Mouse (Mus musculus) ES-E14 (cell line): ENCODE data around the gene Jpt2. TPM values are rescaled to one million over a fixed set of nuclear protein-coding genes. Genes with fewer than 3 reads are reported as not detected.

Experiments used
- DNase-seq: peaks from one replicate; pipeline ENCODE4 v3.0.0-alpha.2; 2013; ENCODE audit warnings: low read depth, low spot score
- H3K27ac ChIP-seq: 2 replicates; pipeline ENCODE4 v1.5.1; 2012; ENCODE audit warnings: low read depth, mild to moderate bottlenecking, low read length, moderate library complexity, mixed read lengths; ENCODE audit not compliant: poor library complexity, insufficient read depth, severe bottlenecking
- H3K36me3 ChIP-seq: 2 replicates; pipeline ENCODE4 v1.6.1; 2012; ENCODE audit warnings: mild to moderate bottlenecking, low read length, moderate library complexity, mixed read lengths; ENCODE audit not compliant: control insufficient read depth, poor library complexity, insufficient read depth, severe bottlenecking
- H3K4me1 ChIP-seq, 2 experiments: fragments of 150-350 bp in 1 of 2; sonication (generic) in 1 of 2; 2 replicates each; pipeline ENCODE4 v1.6.1; 2012; ENCODE audit warnings: low read length in 2 of 2, mild to moderate bottlenecking in 1 of 2, mixed read lengths in 1 of 2; ENCODE audit not compliant: control insufficient read depth in 2 of 2, insufficient read depth in 2 of 2, poor library complexity in 1 of 2
- H3K4me3 ChIP-seq, 2 experiments: fragments of 150-350 bp in 1 of 2; sonication (generic) in 1 of 2; 2 replicates each; pipeline ENCODE4 v1.5.1; 2012; ENCODE audit warnings: low read length in 2 of 2, low read depth in 1 of 2, mild to moderate bottlenecking in 1 of 2, mixed read lengths in 1 of 2; ENCODE audit not compliant: insufficient read depth in 1 of 2, poor library complexity in 1 of 2, severe bottlenecking in 1 of 2
- H3K9ac ChIP-seq: 2 replicates; pipeline ENCODE4 v1.6.1; 2012; ENCODE audit warnings: low read depth, mild to moderate bottlenecking, low read length, mixed read lengths; ENCODE audit not compliant: poor library complexity, insufficient read depth, severe bottlenecking
- H3K9me3 ChIP-seq: fragments of 150-350 bp; sonication (generic); 2 replicates; pipeline ENCODE4 v1.6.1; 2012; ENCODE audit warnings: low read depth, mild to moderate bottlenecking, low read length; ENCODE audit not compliant: control insufficient read depth, insufficient read depth
- CHD2 ChIP-seq: IDR thresholded peaks from 2 replicates; pipeline ENCODE4 v1.6.1; 2014; ENCODE audit warnings: mild to moderate bottlenecking, low read depth, low read length, inconsistent platforms
- HCFC1 ChIP-seq: IDR thresholded peaks from 2 replicates; pipeline ENCODE4 v1.6.1; 2012; ENCODE audit warnings: low read length, inconsistent platforms, borderline replicate concordance; ENCODE audit not compliant: insufficient read depth
- MAFK ChIP-seq: IDR thresholded peaks from 2 replicates; pipeline ENCODE4 v1.6.1; 2014; ENCODE audit warnings: mild to moderate bottlenecking, low read depth, low read length, inconsistent platforms; ENCODE audit not compliant: insufficient read depth
- ZC3H11A ChIP-seq: IDR thresholded peaks from 2 replicates; pipeline ENCODE4 v1.6.1; 2012; ENCODE audit warnings: low read depth, mild to moderate bottlenecking, inconsistent platforms, low read length, borderline replicate concordance
- ZNF384 ChIP-seq: IDR thresholded peaks from 2 replicates; pipeline ENCODE4 v1.6.1; 2012; ENCODE audit warnings: low read depth, low read length, inconsistent platforms
- in situ Hi-C, 2 experiments: fragments of 600-800 bp; cut with MboI; formaldehyde crosslinking; loops; one replicate each; pipeline ENCODE4 v1.15.1; 2025; ENCODE audit warnings: low sequenced_read_pairs in 2 of 2, inconsistent platforms in 1 of 2; ENCODE audit not compliant: unreplicated experiment in 2 of 2
- total RNA-seq: library from RNA; depleted of rRNA; stranded (reverse); fragments of 300-350 nt; gene quantifications from 2 replicates; pipeline ENCODE4 v1.2.3, GENCODE M21; 2012

The Jpt2 gene
- total RNA-seq, 1 experiment, result 105 TPM

DNA sequence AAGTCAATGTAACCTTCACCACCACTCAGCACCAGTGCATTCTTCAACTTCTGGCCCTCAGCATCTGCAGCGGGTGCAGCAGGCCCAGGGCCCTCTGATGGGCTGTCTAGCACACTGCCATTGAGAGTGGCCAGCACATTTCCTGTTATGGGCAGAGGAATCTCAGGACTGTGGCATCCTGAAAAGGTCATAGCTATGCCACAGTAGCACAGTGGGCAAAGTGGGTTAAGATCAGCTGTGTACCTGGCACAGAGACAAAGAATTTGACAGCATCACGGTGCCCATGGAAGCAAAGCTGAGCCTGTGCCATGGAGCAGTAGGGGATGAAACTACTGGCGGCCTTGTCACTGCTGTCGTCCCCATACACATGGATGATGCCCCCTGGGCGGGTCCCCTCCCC, 61.3 kb downstream of the Jpt2 start:
- DNase-seq, result no peak
- no peaks in the 10 kb centered on the region for H3K9me3 ChIP-seq
- peaks cover 41% of the 10 kb centered on the region for H3K36me3 ChIP-seq
- H3K4me3 ChIP-seq, result no peak overlapping the region
- H3K27ac ChIP-seq, result no peak overlapping the region
- no peak overlapping the region for H3K9ac ChIP-seq
- H3K4me1 ChIP-seq, result peaks cover 0 to 15% of the 10 kb centered on the region in 2 experiments; a peak in 2 of 4 replicates
- in situ Hi-C loops, result no loop called here
- no peak for TF ChIP-seq ZC3H11A
- TF ChIP-seq MAFK, result no peak
- TF ChIP-seq CHD2, result no peak
- no peak for TF ChIP-seq ZNF384
- no peak for TF ChIP-seq HCFC1

DNA sequence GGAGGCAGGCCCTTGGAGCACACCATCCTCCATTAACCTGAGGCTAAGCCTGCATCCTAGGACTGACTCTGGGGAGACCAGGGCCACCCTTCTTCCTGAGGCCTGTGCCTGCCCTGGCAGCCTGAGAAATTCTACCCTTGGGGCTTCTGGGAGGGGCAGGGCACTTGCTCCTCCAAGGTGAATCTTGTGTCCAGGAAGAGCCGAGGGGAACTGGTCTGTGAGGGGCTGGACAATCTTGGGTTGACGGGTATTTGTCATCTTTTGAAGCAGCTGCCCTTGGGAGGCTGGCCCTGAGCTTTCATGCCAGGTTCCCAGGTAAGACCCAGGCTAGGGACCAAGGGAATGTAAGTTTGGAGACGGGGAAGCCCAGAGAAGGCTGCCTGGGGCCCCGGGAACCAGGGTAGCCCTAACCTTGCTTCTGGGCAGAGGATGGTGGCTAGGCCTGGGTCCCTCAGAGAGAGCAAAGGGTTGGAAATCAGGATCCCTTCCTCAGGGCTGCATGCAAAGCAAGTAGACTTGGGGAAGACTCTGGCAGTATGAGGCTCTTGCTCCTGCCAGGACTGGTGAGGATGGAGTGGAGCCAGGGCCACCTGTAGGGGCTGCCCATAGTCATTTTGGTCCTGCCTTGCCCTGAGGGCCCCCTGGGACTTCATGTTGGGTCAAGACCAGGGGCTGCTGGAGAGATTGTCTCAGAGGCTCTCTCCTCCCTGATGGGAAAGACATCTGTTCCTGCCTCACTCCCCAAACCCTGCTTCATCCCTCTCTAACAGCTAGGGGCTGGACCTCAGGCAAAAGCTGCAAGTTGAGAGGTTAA, 62.2 kb downstream of the Jpt2 start:
- TF ChIP-seq MAFK (no peak), CHD2 (no peak), ZC3H11A (no peak), ZNF384 (no peak), HCFC1 (no peak)
- Histone ChIP-seq H3K4me1 (peaks cover 0 to 14% of the 10 kb centered on the region in 2 experiments; a peak in 2 of 4 replicates), H3K36me3 (peaks cover 45% of the 10 kb centered on the region), H3K27ac (no peak overlapping the region), H3K4me3 (no peak overlapping the region), H3K9me3 (no peaks in the 10 kb centered on the region), H3K9ac (no peak overlapping the region)
- DNase-seq, result no peak
- in situ Hi-C loops, result no loop called here

DNA sequence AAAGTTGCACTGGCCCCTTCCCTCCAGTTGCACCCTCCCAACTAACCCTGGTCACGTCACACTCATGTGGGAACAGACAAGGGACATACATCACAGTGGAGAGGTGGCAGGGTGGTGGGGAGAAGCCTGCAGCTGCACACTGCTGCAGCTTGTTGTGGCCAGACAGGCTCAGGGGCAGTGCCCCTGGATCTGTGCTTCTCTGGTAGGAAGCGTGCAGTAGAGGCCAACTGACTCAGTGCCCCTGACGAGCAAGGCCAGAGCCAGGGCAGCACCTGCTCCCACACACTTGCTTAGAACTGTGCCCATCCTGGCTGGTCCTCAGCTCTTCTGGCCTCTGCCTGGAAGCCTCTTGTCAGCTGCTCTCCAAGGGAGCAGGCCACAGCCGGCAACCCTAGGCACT, 62.9 kb downstream of the Jpt2 start:
- peaks cover 52% of the 10 kb centered on the region for H3K36me3 ChIP-seq
- no peak for DNase-seq
- H3K4me3 ChIP-seq, result 0 out of 4 replicates have a peak overlapping the region, but pooled peaks of 1 of the 2 experiments have one; percentile 83
- in situ Hi-C loops, result no loop called here
- no peak overlapping the region for H3K27ac ChIP-seq
- peaks cover 0 to 14% of the 10 kb centered on the region in 2 experiments; a peak in 2 of 4 replicates for H3K4me1 ChIP-seq
- no peak overlapping the region for H3K9ac ChIP-seq
- H3K9me3 ChIP-seq, result no peaks in the 10 kb centered on the region
- no peak for TF ChIP-seq ZC3H11A

DNA sequence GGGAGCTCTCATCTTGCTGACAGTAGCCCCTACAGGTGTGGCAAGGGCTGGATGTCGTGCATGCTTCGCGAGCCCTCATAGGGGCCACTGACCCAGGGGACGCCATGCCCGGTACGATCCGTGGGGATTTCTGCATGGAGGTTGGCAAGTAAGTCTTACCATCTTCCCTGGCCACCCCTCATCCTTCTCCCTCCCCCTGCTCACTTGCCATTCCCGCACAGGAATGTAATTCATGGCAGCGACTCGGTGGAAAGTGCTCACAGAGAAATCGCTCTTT, 63.6 kb downstream of the Jpt2 start:
- Histone ChIP-seq H3K27ac (no peak overlapping the region), H3K4me1 (peaks cover 0 to 14% of the 10 kb centered on the region in 2 experiments; a peak in 2 of 4 replicates), H3K9ac (peak overlapping the region; percentile 78), H3K4me3 (peak overlapping the region; percentile 83 to 88), H3K36me3 (peaks cover 54% of the 10 kb centered on the region), H3K9me3 (no peaks in the 10 kb centered on the region)
- no peak for DNase-seq
- TF ChIP-seq CHD2 (no peak), HCFC1 (no peak), MAFK (no peak)
- in situ Hi-C loops, result no loop called here
